ENCODE assay signal across 10 mouse cellular contexts in the genomic region with DNA sequence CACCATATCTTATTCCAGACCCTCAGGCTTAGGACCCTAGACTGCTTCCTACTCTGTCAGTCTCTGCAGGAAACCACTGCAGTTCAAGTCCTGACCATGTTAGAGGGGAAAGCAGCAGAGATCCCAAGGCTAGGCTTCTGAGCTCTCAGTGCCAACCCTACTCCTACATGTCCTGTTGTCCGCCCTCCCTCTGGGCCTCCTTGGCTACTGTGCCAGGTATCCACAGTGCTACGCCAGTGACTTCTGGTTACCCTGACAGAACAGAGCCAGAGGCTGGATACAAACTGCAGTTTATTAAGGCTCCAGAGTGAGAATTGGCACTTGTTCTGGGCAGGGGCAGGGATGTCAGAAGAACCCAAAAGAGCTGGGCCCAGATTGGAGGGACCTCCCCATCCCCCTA. TPM values are rescaled to one million over a fixed set of nuclear protein-coding genes. Genes with fewer than 3 reads are reported as not detected.
DNase-seq lines count a peak whose midpoint lies in the region; ATAC-seq lines count a peak whose summit lies in the region.
"Had no signal": no experiment of that assay in that cellular context is flagged by ENCODE, and none has a peak within 500 bp of the region (broad histone marks: within the 10 kb centered on the region; RNA-seq: fewer than 3 reads in every experiment).

No protein-coding gene starts in this region.

- no peaks in the 10 kb centered on the region for H3K9me3 ChIP-seq in kidney, embryonic 14.5 days (ENCODE audit: control insufficient read depth, low read length)
- H3K9me3 ChIP-seq in hindbrain, embryonic 14.5 days (ENCODE audit: control insufficient read depth, low read length), result no peaks in the 10 kb centered on the region
- H3K9me3 ChIP-seq: limb, embryonic 15.5 days; megakaryocyte, embryonic 14.5 days had no signal

- WGBS in kidney, embryonic 14.5 days, result 90% methylated on average over 2 of the region's 2 CpGs
- WGBS in hindbrain, embryonic 14.5 days, result 92% methylated on average over 2 of the region's 2 CpGs

- peaks cover 67% of the 10 kb centered on the region for H3K36me3 ChIP-seq in kidney, embryonic 14.5 days (ENCODE audit: control insufficient read depth, insufficient read depth, low read length)
- H3K36me3 ChIP-seq in hindbrain, embryonic 14.5 days (replicated peaks; ENCODE audit: control insufficient read depth, insufficient read depth), result peaks cover 70% of the 10 kb centered on the region

- no peak overlapping the region for H3K4me3 ChIP-seq in kidney, embryonic 14.5 days (ENCODE audit: low read length)
- H3K4me3 ChIP-seq in hindbrain, embryonic 14.5 days (replicated peaks; ENCODE audit: low read length), result no peak overlapping the region

- peak; percentile 14; the same call in 1 of the 2 replicates for ATAC-seq in kidney, embryonic 14.5 days (ENCODE audit: low FRiP score, low TSS enrichment)
- peak; percentile 2; the same call in 1 of the 2 replicates for ATAC-seq in hindbrain, embryonic 14.5 days (ENCODE audit: low FRiP score)
- no peak for ATAC-seq in inflammation-experienced regulatory T-cells, adult 6 months
- no peak for ATAC-seq in megakaryocyte-erythroid progenitor cell, adult 5-6 weeks (replicated peaks; ENCODE audit: low FRiP score, low TSS enrichment, poor library complexity, severe bottlenecking)

- H3K27ac ChIP-seq in kidney, embryonic 14.5 days (ENCODE audit: low read depth, low read length), result peak overlapping the region; percentile 17; the same call in 1 of the 2 replicates
- H3K27ac ChIP-seq in hindbrain, embryonic 14.5 days, result no peak overlapping the region
- H3K27ac ChIP-seq: limb, embryonic 15.5 days had no signal

- DNase-seq in kidney, postnatal 14 days, result no peak
- DNase-seq in MN1 (ENCODE audit: low spot score), result peak; percentile 13
- peak; percentile 54 for DNase-seq in brain, adult 2 months (ENCODE audit: low read depth, low spot score)
- DNase-seq in hindbrain, embryonic 14.5 days (ENCODE audit: low spot score), result no peak
- DNase-seq in ovary, adult 18-20 months (ENCODE audit: low spot score), result no peak

- H3K9ac ChIP-seq in kidney, embryonic 14.5 days (ENCODE audit: low read depth, low read length), result no peak overlapping the region
- no peak overlapping the region for H3K9ac ChIP-seq in hindbrain, embryonic 14.5 days

- H3K4me1 ChIP-seq in kidney, embryonic 14.5 days (ENCODE audit: control insufficient read depth, insufficient read depth, low read length), result peaks cover 4% of the 10 kb centered on the region; the same call in 1 of the 2 replicates
- peaks cover 8% of the 10 kb centered on the region; the same call in 1 of the 2 replicates for H3K4me1 ChIP-seq in hindbrain, embryonic 14.5 days (replicated peaks; ENCODE audit: control insufficient read depth, insufficient read depth, low read length)

- H3K4me2 ChIP-seq in kidney, embryonic 14.5 days (replicated peaks; ENCODE audit: low read depth, low read length), result no peak overlapping the region; the same call in 1 of the 2 replicates
- H3K4me2 ChIP-seq in hindbrain, embryonic 14.5 days (replicated peaks), result no peak overlapping the region

- H3K27me3 ChIP-seq in kidney, embryonic 14.5 days (ENCODE audit: control insufficient read depth, insufficient read depth, low read length), result no peaks in the 10 kb centered on the region
- H3K27me3 ChIP-seq in hindbrain, embryonic 14.5 days (ENCODE audit: control insufficient read depth, insufficient read depth, low read length), result no peaks in the 10 kb centered on the region
- H3K27me3 ChIP-seq: limb, embryonic 15.5 days had no signal

RNA-seq across cellular contexts. Expression of a gene that starts 0.7 kb away (rescaled TPM):
- polyA plus RNA-seq in kidney, embryonic 14.5 days (2014; fragmentation: Nextera tagmentation; extraction: Ambion mirVana), result 58.0 and 86.4 TPM in 2 replicates
- 48.2 and 51.6 TPM in 2 replicates for polyA plus RNA-seq in hindbrain, embryonic 14.5 days (2014; fragmentation: Nextera tagmentation; extraction: Ambion mirVana)
- polyA plus RNA-seq in inflammation-experienced regulatory T-cells, adult 6 months (2017; shearing (Covaris generic)), result 100 to 1,000 TPM in 2 of 3 experiments, 10 to 100 TPM in 1; 92.5 to 132 (median 131) TPM
- total RNA-seq in megakaryocyte-erythroid progenitor cell, adult 5-6 weeks (2014; fragmentation: Nextera tagmentation), result 80.7 and 98.6 TPM in 2 replicates
- 26.8 and 37.9 TPM in 2 replicates for total RNA-seq in megakaryocyte-erythroid progenitor cell, adult 5-6 weeks (2017)

RNA-seq across cellular contexts. Expression of a gene that starts 8.6 kb away (rescaled TPM):
- 180 and 241 TPM in 2 replicates for polyA plus RNA-seq in kidney, embryonic 14.5 days (2014; fragmentation: Nextera tagmentation; extraction: Ambion mirVana)
- polyA plus RNA-seq in hindbrain, embryonic 14.5 days (2014; fragmentation: Nextera tagmentation; extraction: Ambion mirVana), result 128 and 140 TPM in 2 replicates
- 10 to 100 TPM; 12.4 to 25.1 (median 14.3) TPM for polyA plus RNA-seq in inflammation-experienced regulatory T-cells, adult 6 months (2017; shearing (Covaris generic))
- 333 and 378 TPM in 2 replicates for total RNA-seq in megakaryocyte-erythroid progenitor cell, adult 5-6 weeks (2014; fragmentation: Nextera tagmentation)
- 181 and 219 TPM in 2 replicates for total RNA-seq in megakaryocyte-erythroid progenitor cell, adult 5-6 weeks (2017)

RNA-seq across cellular contexts. Expression of a gene that starts 15.5 kb away (rescaled TPM):
- polyA plus RNA-seq in kidney, embryonic 14.5 days (2014; fragmentation: Nextera tagmentation; extraction: Ambion mirVana), result 28.5 and 46.7 TPM in 2 replicates
- 21.3 and 24.1 TPM in 2 replicates for polyA plus RNA-seq in hindbrain, embryonic 14.5 days (2014; fragmentation: Nextera tagmentation; extraction: Ambion mirVana)
- 10 to 100 TPM; 14.9 to 21.8 (median 19.9) TPM for polyA plus RNA-seq in inflammation-experienced regulatory T-cells, adult 6 months (2017; shearing (Covaris generic))
- 46.4 and 52.3 TPM in 2 replicates for total RNA-seq in megakaryocyte-erythroid progenitor cell, adult 5-6 weeks (2014; fragmentation: Nextera tagmentation)
- total RNA-seq in megakaryocyte-erythroid progenitor cell, adult 5-6 weeks (2017), result 42.7 and 85.2 TPM in 2 replicates

RNA-seq across cellular contexts. Expression of a gene that starts 16.3 kb away (rescaled TPM):
- 249 and 305 TPM in 2 replicates for polyA plus RNA-seq in kidney, embryonic 14.5 days (2014; fragmentation: Nextera tagmentation; extraction: Ambion mirVana)
- polyA plus RNA-seq in hindbrain, embryonic 14.5 days (2014; fragmentation: Nextera tagmentation; extraction: Ambion mirVana), result 206 and 220 TPM in 2 replicates
- 100 to 1,000 TPM; 152 to 175 (median 153) TPM for polyA plus RNA-seq in inflammation-experienced regulatory T-cells, adult 6 months (2017; shearing (Covaris generic))
- total RNA-seq in megakaryocyte-erythroid progenitor cell, adult 5-6 weeks (2014; fragmentation: Nextera tagmentation), result 134 and 140 TPM in 2 replicates
- 117 and 130 TPM in 2 replicates for total RNA-seq in megakaryocyte-erythroid progenitor cell, adult 5-6 weeks (2017)

RNA-seq across cellular contexts. Expression of a gene that starts 34.7 kb away (rescaled TPM):
- polyA plus RNA-seq in kidney, embryonic 14.5 days (2014; fragmentation: Nextera tagmentation; extraction: Ambion mirVana), result 13.1 and 19.0 TPM in 2 replicates
- 21.1 and 23.2 TPM in 2 replicates for polyA plus RNA-seq in hindbrain, embryonic 14.5 days (2014; fragmentation: Nextera tagmentation; extraction: Ambion mirVana)
- polyA plus RNA-seq in inflammation-experienced regulatory T-cells, adult 6 months (2017; shearing (Covaris generic)), result under 1 TPM in 1 of 3 experiments, not detected in 2; 0.08 TPM
- not detected in 2 replicates for total RNA-seq in megakaryocyte-erythroid progenitor cell, adult 5-6 weeks (2014; fragmentation: Nextera tagmentation)
- not detected in 2 replicates for total RNA-seq in megakaryocyte-erythroid progenitor cell, adult 5-6 weeks (2017)

Comparison
In these comparisons a context has a peak if more than half of its experiments do, and no peak if none do; other contexts are left out.
1. ATAC-seq: peak in kidney, embryonic 14.5 days (single experiment) and hindbrain, embryonic 14.5 days (single experiment); none in inflammation-experienced regulatory T-cells, adult 6 months (single experiment) and megakaryocyte-erythroid progenitor cell, adult 5-6 weeks (single experiment).
2. DNase-seq: peak in MN1 (single experiment) and brain, adult 2 months (single experiment); none in kidney, postnatal 14 days (single experiment), hindbrain, embryonic 14.5 days (single experiment) and ovary, adult 18-20 months (single experiment).